Mouse (Mus musculus) intestine, postnatal 0 days (tissue): ENCODE data around the gene Olfr419. TPM values are rescaled to one million over a fixed set of nuclear protein-coding genes. Genes with fewer than 3 reads are reported as not detected.
A peak's percentile ranks its signal among the peaks of the same experiment; 100 is the strongest.

ENCODE experiments used
- ATAC-seq: fragments of 200-750 bp; cut with Nextera tagmentation; 2 replicates; pipeline ENCODE4 v1.8.0; 2017; ENCODE audit warnings: mild to moderate bottlenecking, moderate TSS enrichment, moderate library complexity
- H3K27ac ChIP-seq: fragments of 300-500 bp; sonication (generic); 2 replicates; pipeline ENCODE4 v1.5.1; 2014; ENCODE audit warnings: mild to moderate bottlenecking, low read depth, low read length, moderate library complexity
- H3K27me3 ChIP-seq: fragments of 300-500 bp; sonication (generic); replicated peaks from 2 replicates; pipeline ENCODE4 v1.6.1; 2014; ENCODE audit warnings: low read length, mixed read lengths; ENCODE audit not compliant: control insufficient read depth, insufficient read depth
- H3K36me3 ChIP-seq: fragments of 300-500 bp; sonication (generic); 2 replicates; pipeline ENCODE4 v1.6.1; 2014; ENCODE audit warnings: mild to moderate bottlenecking, moderate library complexity; ENCODE audit not compliant: control insufficient read depth, insufficient read depth
- H3K4me1 ChIP-seq: fragments of 300-500 bp; sonication (generic); replicated peaks from 2 replicates; pipeline ENCODE4 v1.6.1; 2014; ENCODE audit warnings: antibody characterized with exemption, low read length, mixed read lengths; ENCODE audit not compliant: control insufficient read depth, insufficient read depth
- H3K4me2 ChIP-seq: fragments of 300-500 bp; sonication (generic); replicated peaks from 2 replicates; pipeline ENCODE4 v1.6.1; 2014; ENCODE audit warnings: low read depth, mild to moderate bottlenecking, moderate library complexity
- H3K4me3 ChIP-seq: fragments of 300-500 bp; sonication (generic); 2 replicates; pipeline ENCODE4 v1.5.1; 2014; ENCODE audit warnings: low read depth, low read length
- H3K9ac ChIP-seq: fragments of 300-500 bp; sonication (generic); 2 replicates; pipeline ENCODE4 v1.6.1; 2014; ENCODE audit warnings: mild to moderate bottlenecking, low read depth, low read length
- H3K9me3 ChIP-seq: fragments of 300-500 bp; sonication (generic); 2 replicates; pipeline ENCODE4 v1.6.1; 2016; ENCODE audit warnings: mixed run types; ENCODE audit not compliant: control insufficient read depth
- CTCF ChIP-seq: sonication (generic); IDR thresholded peaks from 2 replicates; pipeline ENCODE4 v1.5.1; 2016; ENCODE audit warnings: low read depth, mild to moderate bottlenecking, control low read depth, antibody characterized with exemption, moderate library complexity
- WGBS: fragments of 180-500 bp; shearing (Covaris S2); extraction: QIAGEN DNeasy Blood & Tissue Kit; methylation state at CpG from one replicate; pipeline ENCODE4 v1.1.7; 2014; 5-methylcytosine and 5-hydroxymethylcytosine counted together
- polyA plus RNA-seq: library from polyadenylated mRNA; unstranded; fragments of >200 nt; fragmentation: Nextera tagmentation; extraction: Ambion mirVana; gene quantifications from 2 replicates; pipeline ENCODE4 v1.2.1, GENCODE M21; 2015

Gene Olfr419
- polyA plus RNA-seq, 1 experiment from 2014 or later, result not detected

DNA sequence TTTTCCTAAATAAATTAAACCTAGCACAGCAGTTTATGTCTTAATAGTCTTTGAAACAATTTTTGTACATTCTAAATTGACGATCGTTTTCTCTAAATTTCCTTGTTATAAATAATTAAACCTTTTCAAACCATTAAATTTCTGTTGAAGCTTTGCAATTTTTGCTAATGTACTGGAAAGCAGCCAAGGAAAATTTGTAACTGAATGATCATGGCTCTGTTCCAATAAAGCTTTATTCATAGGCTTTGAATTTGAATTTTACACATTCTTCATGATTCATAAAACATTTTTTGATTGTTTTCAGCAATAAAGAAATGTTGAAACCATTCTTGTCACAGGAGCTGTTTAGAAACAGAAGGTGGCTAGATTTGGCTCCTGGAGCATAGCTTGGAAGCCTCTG, 7.2 kb downstream of the Olfr419 start:
- H3K4me2 ChIP-seq, result no peak overlapping the region
- H3K9ac ChIP-seq, result no peak overlapping the region
- H3K9me3 ChIP-seq, result no peaks in the 10 kb centered on the region
- no peaks in the 10 kb centered on the region for H3K27me3 ChIP-seq
- H3K4me1 ChIP-seq, result no peaks in the 10 kb centered on the region
- H3K27ac ChIP-seq, result no peak overlapping the region
- no peak overlapping the region for H3K4me3 ChIP-seq
- H3K36me3 ChIP-seq, result no peaks in the 10 kb centered on the region
- 76% methylated on average over 2 of the region's 2 CpGs for WGBS
- no peak for TF ChIP-seq CTCF
- ATAC-seq, result no peak

DNA sequence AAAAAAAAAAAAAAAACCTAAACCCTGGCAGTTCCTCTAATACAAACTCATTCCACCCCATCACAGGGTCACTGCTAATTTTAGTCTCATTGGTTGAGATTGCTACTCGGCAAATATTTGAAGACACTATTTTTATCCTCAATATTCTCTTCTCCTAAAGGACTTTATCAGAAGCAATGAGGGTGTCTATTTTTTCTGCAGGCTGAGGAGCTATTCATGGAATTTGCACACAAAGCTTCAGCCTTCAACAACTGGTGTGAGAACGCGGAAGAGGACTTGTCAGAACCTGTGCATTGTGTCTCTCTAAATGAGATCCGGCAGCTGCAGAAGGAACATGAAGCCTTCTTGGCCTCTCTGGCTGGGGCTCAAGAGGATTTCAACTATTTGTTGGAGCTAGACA, 11.9 kb downstream of the Olfr419 start:
- no peak overlapping the region for H3K4me2 ChIP-seq
- H3K4me3 ChIP-seq, result no peak overlapping the region
- no peak overlapping the region for H3K9ac ChIP-seq
- no peak for TF ChIP-seq CTCF
- no peak for ATAC-seq
- H3K36me3 ChIP-seq, result no peaks in the 10 kb centered on the region
- H3K27me3 ChIP-seq, result no peaks in the 10 kb centered on the region
- no peak overlapping the region for H3K27ac ChIP-seq
- no peaks in the 10 kb centered on the region for H3K9me3 ChIP-seq
- 84% methylated on average over 4 of the region's 4 CpGs for WGBS
- no peaks in the 10 kb centered on the region for H3K4me1 ChIP-seq

DNA sequence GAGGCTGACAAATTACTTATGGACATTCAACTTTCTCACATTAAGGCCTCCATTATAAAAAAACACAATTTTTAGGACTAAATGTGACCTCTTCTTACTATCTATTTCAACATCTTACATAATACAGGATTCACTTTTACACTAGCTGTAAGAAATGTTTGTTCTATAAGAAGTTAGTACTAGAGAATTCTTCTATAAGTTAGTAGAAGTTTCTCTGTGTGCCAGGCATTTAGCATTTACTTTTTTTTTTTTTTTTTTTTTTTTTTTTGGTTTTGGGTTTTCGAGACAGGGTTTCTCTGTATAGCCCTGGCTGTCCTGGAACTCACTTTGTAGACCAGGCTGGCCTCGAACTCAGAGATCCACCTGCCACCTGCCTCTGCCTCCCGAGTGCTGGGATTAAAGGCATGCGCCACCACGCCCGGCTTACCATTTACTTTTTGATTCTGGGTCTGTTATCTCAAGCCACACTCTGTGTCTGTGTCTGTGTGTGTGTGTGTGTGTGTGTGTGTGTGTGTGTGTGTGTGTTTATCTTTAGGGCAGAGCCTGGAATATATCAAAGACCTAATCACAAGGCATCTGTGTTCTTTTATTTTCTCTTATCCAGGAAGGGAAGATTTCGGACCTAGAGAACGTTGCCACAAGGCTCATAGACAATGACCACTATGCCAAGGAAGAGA, 35.2 kb downstream of the Olfr419 start:
- no peaks in the 10 kb centered on the region for H3K9me3 ChIP-seq
- no peak overlapping the region for H3K4me2 ChIP-seq
- no peak overlapping the region for H3K27ac ChIP-seq
- no peak overlapping the region for H3K9ac ChIP-seq
- H3K27me3 ChIP-seq, result no peaks in the 10 kb centered on the region
- TF ChIP-seq CTCF, result no peak
- ATAC-seq, result no peak
- H3K36me3 ChIP-seq, result no peaks in the 10 kb centered on the region
- no peak overlapping the region for H3K4me3 ChIP-seq
- no peaks in the 10 kb centered on the region for H3K4me1 ChIP-seq
- WGBS, result 75% methylated on average over 8 of the region's 8 CpGs

DNA sequence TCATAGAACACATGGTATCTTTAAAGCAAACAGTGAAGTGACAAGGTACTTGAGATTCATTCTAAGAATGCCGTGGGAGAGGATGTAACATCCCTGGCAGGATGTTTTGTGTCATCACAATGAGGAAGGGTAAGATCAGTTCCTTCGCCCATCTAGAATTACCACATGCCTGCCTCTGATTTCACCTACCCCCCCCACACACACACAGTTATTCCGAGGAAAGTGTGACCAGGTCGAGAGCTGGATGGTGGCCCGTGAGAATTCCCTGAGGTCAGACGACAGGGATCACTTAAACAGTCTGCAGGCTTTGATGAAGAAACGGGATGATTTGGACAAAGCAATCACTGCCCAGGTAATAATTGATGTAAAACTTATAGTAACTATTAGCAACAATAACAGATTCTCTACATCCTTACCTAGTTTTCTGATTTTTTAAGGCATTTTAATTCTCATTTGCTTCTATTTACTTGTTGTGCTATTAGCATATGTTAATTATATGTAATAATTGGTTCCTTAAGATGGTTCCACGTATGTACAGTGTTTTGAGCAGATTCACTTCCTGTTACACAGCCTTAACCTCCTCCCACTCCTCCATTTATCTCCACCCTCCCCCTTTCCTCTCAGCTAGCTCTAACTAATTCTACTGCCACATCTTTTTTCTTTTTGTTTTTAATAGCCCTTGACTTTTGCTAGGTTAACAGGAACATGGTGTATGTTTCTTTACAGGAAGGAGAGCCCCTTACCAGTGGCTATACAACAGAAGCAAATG, 36.4 kb downstream of the Olfr419 start:
- 70% methylated on average over 8 of the region's 8 CpGs for WGBS
- no peak for TF ChIP-seq CTCF
- H3K9ac ChIP-seq, result no peak overlapping the region
- H3K4me1 ChIP-seq, result no peaks in the 10 kb centered on the region
- no peak overlapping the region for H3K4me2 ChIP-seq
- H3K36me3 ChIP-seq, result no peaks in the 10 kb centered on the region
- no peaks in the 10 kb centered on the region for H3K9me3 ChIP-seq
- no peak overlapping the region for H3K27ac ChIP-seq
- H3K27me3 ChIP-seq, result no peaks in the 10 kb centered on the region
- ATAC-seq, result no peak
- H3K4me3 ChIP-seq, result no peak overlapping the region

DNA sequence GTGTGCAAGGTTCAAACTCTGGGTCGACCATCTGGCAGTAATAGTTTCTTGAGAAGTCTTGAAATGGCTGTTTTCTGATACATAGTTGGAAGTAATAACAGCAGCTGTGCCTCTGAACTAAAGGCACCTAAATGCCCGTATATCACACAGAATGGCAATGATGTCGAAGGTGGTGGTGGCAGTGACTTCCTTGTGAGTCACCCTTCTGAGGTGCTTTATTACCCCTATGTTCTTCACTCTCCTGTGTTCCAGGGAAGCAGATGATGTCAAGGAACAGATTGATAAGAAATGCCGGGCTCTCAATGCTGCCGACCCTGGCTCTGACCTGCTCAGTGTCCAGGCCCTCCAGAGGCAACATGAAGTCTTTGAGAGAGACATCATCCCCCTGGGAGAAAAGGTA, 39.6 kb downstream of the Olfr419 start:
- no peak overlapping the region for H3K9ac ChIP-seq
- H3K4me1 ChIP-seq, result no peaks in the 10 kb centered on the region
- H3K27ac ChIP-seq, result no peak overlapping the region
- no peaks in the 10 kb centered on the region for H3K36me3 ChIP-seq
- ATAC-seq, result peak; percentile 73
- H3K4me2 ChIP-seq, result no peak overlapping the region
- no peak overlapping the region for H3K4me3 ChIP-seq
- H3K27me3 ChIP-seq, result no peaks in the 10 kb centered on the region
- 33% methylated on average over 5 of the region's 5 CpGs for WGBS
- H3K9me3 ChIP-seq, result no peaks in the 10 kb centered on the region
- TF ChIP-seq CTCF, result no peak

GRCm38 (mm10) chr1:174204699-174205098, 47.2 kb downstream of the Olfr419 start:
- no peak overlapping the region for H3K27ac ChIP-seq
- H3K9me3 ChIP-seq, result no peaks in the 10 kb centered on the region
- H3K4me2 ChIP-seq, result no peak overlapping the region
- ATAC-seq, result no peak
- H3K27me3 ChIP-seq, result no peaks in the 10 kb centered on the region
- H3K4me1 ChIP-seq, result no peaks in the 10 kb centered on the region
- H3K9ac ChIP-seq, result no peak overlapping the region
- no peak overlapping the region for H3K4me3 ChIP-seq
- H3K36me3 ChIP-seq, result no peaks in the 10 kb centered on the region
- no peak for TF ChIP-seq CTCF
- 68% methylated on average over 7 of the region's 7 CpGs for WGBS

Other genes with a start within 250 kb of the Olfr419 start
- 1.7 and 1.9 TPM in 2 replicates for gene Ifi205, start 220.3 kb downstream of the Olfr419 start, polyA plus RNA-seq
- not detected in 2 replicates for gene Olfr433, start 211.4 kb downstream of the Olfr419 start, polyA plus RNA-seq
- not detected in 2 replicates for gene Olfr432, start 202.9 kb downstream of the Olfr419 start, polyA plus RNA-seq
- gene Olfr430, start 185.5 kb downstream of the Olfr419 start, polyA plus RNA-seq, result not detected in 2 replicates
- gene Olfr429, start 167.7 kb downstream of the Olfr419 start, polyA plus RNA-seq, result not detected in 2 replicates
- gene Olfr427, start 155.2 kb downstream of the Olfr419 start, polyA plus RNA-seq, result not detected in 2 replicates
- not detected in 2 replicates for gene Olfr231, start 130.9 kb downstream of the Olfr419 start, polyA plus RNA-seq
- gene Olfr424, start 120.5 kb downstream of the Olfr419 start, polyA plus RNA-seq, result not detected in 2 replicates
- gene Olfr420, start 96.4 kb downstream of the Olfr419 start, polyA plus RNA-seq, result not detected in 2 replicates
- 0.04 TPM in 1 of 2 replicates, not detected in the other for gene Spta1, start 79.3 kb downstream of the Olfr419 start, polyA plus RNA-seq
- gene Mptx1, start 78.5 kb upstream of the Olfr419 start, polyA plus RNA-seq, result 71.5 and 126 TPM in 2 replicates
- not detected in 2 replicates for gene Olfr417, start 113.1 kb upstream of the Olfr419 start, polyA plus RNA-seq
- not detected in 2 replicates for gene Olfr248, start 139.0 kb upstream of the Olfr419 start, polyA plus RNA-seq
- not detected in 2 replicates for gene Olfr414, start 172.0 kb upstream of the Olfr419 start, polyA plus RNA-seq
- not detected in 2 replicates for gene Olfr220, start 190.0 kb upstream of the Olfr419 start, polyA plus RNA-seq
- gene Fmn2, start 249.8 kb upstream of the Olfr419 start, polyA plus RNA-seq, result 0.25 and 0.30 TPM in 2 replicates